Mouse (Mus musculus): ENCODE data around the gene Csf3.
"Not testable (repeated sequence)": the region's sequence is repeated elsewhere in the genome, so short reads cannot be mapped to it uniquely, and the experiment has no call there.

Csf3 gene

DNA sequence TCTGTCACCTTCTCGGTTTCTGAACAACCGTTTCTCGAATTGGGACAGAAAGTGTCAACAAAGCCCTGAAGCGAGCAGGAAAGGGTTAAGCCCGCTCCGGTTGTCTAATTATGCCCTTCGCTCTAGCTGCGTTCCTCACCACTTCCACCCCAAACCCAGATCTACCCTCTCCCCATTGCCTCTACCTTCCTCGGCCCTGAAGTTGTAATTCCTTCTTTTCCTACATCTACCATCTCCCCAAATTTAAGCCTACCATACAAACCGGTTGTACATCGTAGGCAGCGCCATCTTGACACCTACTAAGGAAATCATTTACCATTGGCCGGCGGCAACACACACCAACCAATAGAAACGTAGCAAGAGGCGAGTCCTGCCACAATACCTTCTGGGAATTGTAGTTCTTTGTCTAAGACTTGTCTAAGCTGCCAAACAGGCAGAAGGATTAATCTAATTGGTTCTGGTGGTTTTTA is 28.1 kb downstream of the Csf3 start, which contains the start of gene Med24:
Med24 (minus strand) TSS at position 317 of the 470 bp plus-strand sequence.
- DNase-seq (ENCODE audit: low read depth, low spot score) = peak; percentile 88

DNA sequence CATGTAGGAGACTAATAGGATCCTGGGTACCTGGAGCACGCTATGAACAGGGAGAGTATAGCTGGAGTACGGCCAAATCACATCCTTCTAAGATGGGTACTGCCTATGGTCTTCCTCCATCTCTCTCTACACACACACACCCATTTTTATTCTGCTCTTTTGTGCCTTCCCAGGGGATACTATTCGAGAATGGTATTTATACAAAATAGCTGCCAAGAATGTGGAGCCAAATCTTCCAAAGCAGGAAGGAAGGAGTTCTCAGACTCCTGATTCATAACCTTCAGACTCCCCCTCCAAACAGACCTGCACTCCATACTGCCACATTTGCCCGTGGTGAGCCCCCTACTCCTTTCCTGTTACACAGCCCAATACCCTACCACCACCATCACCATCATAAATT is 29.7 kb downstream of the Csf3 start:
- no peak for DNase-seq (ENCODE audit: low read depth, low spot score)

DNA sequence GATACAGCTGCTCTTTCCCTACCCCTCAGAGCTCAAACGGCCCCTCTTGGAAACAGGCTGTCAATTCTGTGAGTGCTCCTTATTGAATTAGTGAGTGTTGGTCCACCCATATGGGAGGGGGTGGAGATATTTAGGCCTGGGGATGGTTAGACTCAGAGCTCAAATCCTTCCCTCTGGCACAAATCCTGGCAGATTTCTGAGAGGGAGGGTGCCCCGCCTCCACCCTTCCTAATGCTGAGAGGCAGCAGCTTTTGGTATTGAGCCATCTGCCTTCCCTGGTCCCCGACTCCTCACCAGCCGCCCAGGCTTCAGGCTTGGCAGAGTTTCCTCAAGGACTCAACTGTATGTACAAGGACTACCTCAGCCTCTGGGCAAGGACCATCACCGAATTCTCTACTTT is 30.1 kb downstream of the Csf3 start:
- no peak for DNase-seq (ENCODE audit: low read depth, low spot score)

DNA sequence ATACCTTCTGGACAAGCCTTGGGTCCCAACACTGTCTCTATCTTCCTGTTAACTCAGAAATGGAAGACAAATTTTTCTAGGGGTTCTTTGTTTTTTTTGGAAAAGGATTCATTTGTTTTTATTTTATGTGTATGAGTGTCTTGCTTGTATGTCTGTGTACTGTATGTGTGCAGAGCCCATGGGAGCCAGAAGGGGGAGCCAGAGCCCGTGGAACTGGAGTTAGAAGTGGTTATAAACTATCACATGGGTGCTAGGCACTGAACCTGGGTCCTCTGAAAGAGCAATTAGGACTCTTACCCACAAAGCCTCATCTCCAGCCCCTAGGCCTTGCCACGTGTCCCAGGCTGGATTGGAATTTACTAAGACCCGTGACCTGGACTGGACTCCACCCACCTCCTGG is 33.0 kb downstream of the Csf3 start:
- no peak for DNase-seq (ENCODE audit: low read depth, low spot score)

DNA sequence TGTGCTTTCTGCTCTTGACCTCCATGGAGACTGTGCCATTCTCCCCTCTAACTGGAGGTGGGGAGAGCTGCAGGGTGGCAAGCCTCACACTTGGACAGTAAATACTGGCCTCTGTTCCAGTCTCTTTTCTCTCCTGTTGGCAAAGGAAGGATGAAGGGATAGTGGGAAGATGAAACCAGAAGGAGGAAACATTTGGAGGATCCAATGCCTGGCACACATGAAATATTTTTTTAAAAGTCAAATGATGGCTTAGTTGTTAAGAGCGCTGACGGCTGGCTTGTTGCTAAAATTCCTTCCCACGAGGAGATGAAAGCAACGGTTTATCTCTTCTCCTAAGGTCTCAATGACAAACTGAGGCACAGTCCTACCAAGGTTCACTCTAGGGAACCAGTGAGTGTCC is 34.0 kb downstream of the Csf3 start:
- DNase-seq (ENCODE audit: low read depth, low spot score) = no peak

DNA sequence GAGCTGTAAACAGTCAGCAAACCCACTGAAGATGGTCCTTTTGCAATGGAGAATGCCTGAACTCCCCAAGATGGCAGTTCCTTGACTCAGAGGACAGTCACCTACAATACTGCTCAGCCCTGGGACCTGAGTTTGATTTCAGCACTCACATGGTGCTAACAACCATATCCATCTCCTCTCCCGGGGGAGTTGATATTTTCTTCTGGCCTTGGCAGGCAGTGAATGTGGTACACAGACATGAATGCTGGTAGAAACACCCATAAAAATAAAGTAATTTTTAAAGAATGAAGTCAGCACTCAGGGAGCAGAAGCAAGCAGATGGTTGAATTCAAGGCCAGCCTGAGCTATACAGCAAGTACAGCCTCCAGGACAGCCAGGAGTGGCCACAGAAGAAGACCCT is 35.1 kb downstream of the Csf3 start:
- no peak for DNase-seq (ENCODE audit: low read depth, low spot score)

DNA sequence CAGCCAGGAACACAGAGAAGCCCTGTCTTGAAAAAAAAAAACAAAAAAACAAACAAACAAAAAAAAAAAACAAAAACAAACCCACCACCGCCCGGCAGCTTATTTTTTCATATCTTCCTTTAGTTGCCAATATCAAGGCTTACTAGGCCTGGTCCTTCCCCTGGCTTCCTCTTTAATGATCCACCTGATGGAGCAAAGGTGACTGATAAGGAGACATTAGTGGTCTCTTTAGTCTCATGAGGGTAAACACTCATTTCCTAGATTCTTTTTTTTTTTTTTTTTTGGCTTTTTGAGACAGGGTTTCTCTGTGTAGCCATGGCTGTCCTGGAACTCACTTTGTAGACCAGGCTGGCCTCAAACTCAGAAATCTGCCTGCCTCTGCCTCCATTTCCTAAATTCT is 36.2 kb downstream of the Csf3 start:
- DNase-seq (ENCODE audit: low read depth, low spot score) = not testable (repeated sequence)

DNA sequence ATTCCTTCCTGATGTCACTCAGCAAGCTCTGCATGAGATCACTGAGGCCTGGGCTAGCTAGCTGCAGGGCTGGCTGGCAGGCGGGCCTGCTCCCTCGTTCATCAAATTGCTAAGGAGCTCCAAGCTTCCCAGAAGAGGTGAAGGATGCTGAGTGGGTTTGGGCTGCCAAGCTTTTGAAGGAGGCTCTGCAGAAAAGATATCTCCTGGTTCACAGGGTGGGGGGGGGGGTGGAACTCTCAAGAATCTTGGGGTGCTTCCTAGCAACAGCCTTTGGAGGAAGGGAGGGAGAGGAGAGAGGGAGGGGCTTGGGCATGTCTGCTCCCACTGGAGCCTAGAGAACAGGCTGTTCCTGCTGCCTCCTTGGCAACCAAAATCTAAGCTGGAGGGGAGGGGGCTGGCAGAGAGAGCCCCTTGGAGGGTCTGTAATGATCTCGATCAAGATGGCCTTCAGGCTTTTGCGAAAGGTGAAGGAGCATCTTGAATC is 37.4 kb downstream of the Csf3 start:
- DNase-seq (ENCODE audit: low read depth, low spot score) = no peak

DNA sequence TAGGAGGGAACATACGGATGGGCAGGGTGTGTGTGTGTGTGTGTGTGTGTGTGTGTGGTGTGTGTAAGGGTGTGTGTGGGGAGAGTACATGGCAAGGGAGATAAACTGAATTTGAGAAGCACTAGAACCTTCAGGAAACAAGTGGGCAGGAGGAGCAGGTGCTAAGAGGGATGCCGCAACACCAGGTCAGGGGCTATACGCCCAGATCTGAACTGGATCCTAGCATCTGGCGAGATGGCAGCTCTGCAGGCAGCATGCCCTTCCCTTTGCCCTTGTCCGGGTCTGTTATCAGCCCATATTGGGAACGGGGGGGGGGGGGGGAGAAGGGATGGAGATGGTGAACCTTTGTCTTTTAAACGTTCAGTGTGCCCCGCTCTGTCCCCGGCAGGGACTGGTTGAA is 37.9 kb downstream of the Csf3 start:
- no peak for DNase-seq (ENCODE audit: low read depth, low spot score)

DNA sequence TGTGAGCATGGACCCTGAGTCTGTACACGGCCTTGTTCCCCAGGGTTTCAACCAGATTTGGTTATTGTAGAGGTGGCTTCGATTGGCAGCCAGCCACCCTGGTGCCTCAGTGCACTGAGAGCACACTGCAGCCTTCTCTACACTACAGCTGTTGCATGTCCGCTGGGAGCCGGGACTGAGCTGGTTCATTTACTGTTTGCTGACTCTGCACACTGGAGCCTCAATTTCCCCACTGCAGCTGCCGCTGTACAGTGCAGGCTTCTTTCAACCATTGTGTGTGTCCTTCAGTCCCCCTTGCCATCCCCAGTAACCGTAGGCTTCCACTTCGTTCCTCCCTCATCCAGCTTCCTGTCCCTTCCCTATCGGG is 38.9 kb downstream of the Csf3 start:
- DNase-seq (ENCODE audit: low read depth, low spot score) = no peak

DNA sequence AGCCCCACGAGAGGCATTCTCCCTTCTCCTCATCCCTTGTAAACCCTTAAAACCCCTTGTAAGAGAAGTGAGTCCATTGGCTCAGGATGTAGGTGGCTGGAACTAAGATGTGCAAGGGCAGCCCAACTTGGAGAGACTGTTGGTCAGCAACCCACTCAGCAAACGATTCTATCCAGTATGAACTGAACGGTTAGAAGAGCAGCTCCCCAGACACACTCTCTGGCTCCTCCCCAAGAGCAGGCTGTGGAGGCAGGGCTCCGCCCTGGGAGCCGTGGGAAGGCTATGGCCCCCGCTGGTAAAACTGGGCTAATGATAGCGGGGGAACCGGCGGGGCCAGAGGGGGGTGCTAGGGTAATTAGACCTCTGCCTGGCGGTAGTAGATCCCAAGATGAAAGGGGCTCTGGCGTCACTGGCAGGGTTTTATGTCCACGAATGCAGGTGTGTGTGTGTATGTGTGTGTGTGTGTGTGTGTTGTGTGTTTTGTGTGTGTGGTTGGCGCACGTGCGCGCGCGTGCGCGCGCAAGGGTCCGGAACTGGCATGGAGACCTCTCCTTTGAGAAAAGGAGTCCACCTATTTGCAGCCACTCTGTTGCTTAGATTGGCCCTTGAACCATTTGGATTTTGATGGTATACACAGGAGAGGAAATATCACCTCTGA is 39.5 kb downstream of the Csf3 start, which contains the start of gene Thra:
Thra (plus strand) TSS at position 246 of the 658 bp plus-strand sequence.
- DNase-seq (ENCODE audit: low read depth, low spot score) = peak; percentile 68

DNA sequence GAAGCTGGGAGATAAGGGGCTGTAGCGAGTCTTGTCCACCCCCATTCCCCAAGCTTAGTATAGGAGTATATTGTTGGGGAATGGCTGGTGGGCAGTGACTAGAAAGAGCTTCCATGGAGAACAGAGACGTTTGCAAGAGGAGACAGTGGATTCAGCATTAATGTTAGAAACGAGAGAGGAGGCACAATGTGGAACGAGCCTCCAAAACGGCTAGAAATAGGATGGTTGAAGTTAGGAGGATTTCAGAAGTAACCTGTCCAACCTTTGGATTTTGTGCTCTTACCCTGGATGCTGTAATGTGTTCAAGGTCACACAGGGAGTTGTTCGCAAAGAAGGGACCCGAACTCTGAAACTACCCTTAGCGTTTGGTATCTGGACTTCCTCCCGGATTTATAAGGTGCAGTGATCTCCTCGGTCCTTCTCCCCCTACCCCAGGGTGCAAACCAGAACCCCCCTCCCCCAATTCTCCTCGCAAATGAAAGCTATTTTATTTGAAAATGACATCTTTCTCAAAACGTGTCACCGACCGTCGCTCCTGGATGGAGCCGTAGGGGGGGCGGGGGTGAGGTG is 40.1 kb downstream of the Csf3 start:
- no peak for DNase-seq (ENCODE audit: low read depth, low spot score)

DNA sequence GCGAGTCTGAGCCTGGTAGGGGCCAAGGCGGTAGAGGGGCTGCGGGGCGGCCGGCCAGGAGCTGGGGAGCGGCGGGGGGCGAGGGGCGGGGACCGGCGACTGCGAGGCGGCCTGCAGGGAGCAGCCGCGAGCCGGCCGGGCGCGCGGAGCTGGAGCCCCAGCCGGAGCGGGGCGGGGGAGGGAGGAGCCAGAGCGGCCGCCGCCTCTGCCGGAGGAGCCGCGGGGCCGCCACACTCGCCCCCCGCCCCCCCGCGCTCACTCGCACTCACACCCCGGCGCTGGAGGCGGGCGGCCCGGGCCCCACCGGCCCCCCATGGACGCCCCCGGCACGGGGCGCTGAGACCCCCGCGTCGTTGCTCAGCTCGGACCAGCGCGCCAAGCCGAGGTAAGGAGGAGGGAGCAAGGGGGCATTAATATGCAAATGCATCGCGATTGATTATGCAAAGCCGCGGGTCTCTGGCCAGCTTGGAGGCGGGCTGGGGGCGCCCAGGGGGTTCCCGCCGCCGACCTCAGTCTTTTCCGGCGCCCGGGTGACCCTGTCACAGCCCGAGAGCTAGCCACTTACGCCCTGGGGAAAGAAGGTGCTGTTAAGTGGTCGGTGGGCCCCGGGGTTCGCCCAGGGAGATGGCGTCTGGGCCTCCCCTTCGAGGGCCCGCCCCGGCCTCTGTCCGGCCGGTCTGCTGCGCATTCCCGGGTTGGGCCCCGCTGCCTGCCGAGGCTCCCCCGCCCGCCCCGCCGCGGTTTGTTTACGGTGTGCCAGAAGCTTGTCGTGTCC is 40.7 kb downstream of the Csf3 start:
- no peak for DNase-seq (ENCODE audit: low read depth, low spot score)

DNA sequence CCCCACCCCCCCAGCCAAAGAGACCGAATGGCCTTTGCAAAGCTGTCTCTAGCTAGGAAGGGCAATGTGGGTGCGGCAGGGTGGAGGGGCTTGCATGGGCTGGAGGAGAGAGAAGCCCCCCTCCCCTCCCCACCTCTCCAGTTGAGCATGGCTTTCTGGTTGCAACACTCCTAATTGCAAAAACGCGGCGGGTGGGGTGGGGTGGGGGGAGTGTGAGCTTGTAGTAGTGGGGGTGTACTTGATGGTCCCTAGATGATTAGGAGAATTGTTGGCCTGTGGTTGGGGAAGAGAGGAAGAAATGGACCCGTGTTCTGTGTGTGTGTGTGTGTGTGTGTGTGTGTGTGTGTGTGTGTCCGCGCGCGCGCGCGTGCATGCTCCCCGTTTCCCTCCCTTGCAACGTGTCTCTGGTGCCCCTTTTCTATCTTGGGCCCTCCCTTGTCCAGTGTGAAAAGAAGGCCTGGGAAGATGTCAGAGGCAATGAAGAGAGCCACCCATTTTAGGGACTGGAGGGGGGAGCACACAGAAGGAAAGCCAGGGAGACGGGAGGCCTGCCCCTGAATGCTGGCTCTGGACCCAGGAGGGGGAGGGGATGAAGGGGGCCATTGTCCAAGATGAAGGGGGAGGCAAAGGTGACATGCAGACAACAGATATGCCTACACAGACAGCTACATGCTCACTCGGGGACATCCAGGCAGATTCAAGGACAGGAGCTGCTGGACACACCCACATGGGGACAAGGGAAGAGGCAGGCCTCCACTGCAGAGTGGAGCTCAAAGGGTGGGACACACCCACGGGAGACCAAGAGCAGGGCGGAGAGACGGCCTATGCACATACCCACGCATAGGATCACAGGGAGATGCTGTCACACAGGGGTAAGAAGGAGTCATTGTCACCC is 41.6 kb downstream of the Csf3 start:
- DNase-seq (ENCODE audit: low read depth, low spot score) = no peak

DNA sequence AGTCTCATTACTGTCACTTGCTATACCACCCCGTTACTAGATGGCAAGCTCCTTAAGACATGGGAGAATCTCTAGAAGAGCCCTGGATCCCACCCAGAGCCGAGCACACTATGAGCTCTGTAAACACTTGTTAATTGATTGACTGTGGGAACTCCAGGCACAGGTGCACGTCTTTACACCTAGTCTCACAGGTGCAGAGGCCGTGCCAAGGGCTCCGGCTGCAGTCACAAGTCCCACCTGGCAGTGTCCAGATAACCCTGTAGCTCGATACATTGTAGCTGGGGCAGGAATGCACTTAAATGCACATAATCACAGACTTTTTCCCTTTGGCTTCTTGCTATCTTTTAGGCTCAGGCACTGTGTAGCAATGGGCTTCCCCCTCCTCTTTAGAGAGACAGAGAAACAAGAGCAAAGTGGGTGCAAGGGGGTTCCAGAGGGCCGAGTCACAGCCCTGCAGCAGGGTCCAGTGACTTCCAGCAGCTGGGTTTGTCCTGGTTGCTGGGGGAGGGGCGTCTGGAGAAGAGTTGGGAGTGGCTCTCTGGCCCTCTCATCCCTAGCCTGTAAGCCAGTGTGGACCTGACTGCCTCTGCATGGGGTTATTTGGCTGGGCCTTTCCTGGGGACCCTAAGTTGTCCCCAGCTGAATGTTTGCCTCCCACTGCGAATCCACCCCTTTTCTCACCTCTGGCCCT is 42.7 kb downstream of the Csf3 start:
- no peak for DNase-seq (ENCODE audit: low read depth, low spot score)

DNA sequence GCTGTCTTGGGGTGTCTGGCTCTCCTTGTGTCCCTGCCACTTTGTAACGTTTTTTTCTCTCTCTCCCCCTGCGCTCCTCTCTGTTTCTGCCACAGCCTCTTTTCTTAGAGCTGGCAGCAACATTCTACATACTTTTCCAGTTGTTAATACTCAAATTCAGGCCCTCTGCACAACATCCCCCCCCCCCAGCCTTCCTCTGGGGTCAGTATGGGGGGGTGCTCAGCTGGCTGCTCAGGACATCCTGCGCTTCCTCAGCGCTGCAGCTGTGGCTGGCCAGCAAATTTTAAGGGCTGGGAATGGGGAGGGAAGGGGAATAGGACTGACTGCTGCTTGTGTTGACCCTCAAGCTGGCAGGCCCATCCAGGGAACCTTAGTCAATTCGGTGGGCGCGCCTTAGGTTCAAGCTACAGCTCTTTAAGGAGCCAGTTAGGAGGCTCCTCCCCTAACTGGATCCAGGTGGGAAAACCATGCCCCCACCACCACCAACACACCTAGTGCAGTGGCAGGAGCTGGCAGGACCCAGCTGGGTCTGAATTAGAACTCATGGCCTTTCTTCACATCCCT is 43.5 kb downstream of the Csf3 start:
- no peak for DNase-seq (ENCODE audit: low read depth, low spot score)

DNA sequence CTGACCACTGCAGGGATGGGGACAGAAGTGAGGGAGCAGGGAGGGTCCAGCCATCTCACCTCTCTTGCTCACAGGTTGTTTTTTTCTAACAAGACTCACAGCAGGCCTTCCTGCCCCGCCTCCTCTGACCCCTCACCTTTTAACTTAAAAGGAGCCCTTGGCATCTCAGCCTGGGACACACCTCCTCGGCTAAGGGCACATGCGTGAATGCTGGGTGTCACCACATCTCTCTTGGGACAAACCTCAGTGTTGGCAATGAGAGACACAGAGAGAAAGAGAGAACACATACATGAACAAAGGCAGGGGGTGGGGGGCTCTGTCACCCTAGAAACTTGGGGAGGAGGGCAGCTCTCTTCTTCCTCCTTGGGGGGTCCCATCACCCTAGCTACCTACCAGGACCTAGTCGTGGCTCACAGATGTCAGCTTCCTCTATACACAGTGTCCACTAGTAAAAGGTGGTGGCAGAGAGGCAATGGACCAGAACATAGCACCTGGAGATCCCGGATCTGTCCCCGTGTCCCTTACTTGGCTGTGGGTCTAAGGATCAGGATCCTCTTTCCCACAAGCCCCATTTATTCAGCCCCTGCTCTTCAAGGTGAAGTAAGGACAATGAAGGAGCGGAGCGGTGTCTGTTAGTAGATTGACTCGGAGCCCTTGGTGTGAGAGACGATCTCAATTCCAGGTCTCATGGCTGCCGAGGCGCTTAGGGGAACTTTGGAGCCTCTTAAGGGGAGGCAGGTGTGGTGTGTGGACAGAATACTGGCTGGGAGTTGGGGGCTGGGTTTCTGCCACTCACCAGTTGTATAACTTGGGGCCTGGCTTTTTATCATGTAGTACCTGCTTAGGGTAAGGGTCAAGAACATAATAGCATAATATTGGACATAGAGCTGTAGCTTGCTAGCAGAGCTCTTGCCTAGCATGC is 45.1 kb downstream of the Csf3 start:
- DNase-seq (ENCODE audit: low read depth, low spot score) = no peak

DNA sequence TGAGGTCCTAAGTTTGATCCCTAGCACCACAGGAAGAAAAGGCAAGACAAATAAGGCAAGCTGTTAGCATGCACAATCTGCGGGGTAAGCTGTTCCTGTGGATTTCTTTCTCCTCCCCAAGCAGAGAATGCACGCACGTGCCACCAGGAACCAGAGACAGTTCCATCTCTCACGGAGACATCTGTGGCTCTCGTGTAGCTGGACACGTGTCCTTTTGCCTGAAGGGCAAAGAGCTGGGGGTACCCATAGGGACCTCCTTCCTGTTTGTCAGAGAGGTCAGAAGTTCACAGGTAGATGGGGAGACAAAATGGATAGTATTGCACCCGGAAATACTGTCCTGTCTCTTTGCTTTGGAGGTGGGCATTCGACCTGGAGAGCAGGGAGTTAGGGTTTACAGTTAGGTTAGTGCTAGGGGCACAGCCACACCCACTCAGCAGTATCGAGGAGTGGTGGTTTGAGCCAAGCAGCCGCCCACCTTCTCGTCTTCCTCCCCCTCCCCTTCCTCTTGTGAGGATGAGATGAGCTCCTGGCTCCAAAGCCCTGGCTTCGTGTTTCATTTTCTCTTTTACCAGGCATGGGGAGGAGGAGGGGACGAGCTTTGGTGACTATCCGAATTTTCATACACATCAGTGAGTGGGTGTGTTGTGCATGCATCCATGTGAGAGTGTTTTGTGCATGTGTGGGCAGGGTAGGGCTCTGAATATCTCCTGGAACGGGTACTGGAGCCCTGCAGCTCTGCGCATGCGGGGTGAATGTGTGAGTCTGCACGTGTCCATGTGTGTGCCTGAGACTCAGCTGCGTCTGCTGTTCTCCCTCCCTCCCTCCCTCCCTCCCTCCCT is 46.0 kb downstream of the Csf3 start:
- peak; percentile 75 for DNase-seq (ENCODE audit: low read depth, low spot score)
